Mouse (Mus musculus) right cerebral cortex, postnatal 36 days (tissue): ENCODE measurements around the gene Gpld1.

Source experiments
- DNase-seq, 2 experiments: peaks; one replicate each; pipeline ENCODE4 v3.0.0; 2022; ENCODE audit warnings: low spot score in 2 of 2, mixed read lengths in 1 of 2

Gene Gpld1

GRCm38 (mm10) chr13:25020540-25020892 is 77.6 kb downstream of the Gpld1 start:
- no peak for DNase-seq

- no peak for DNase-seq
Measured at GRCm38 (mm10) chr13:25022386-25022785, 79.4 kb downstream of the Gpld1 start.

- DNase-seq = no peak
Measured at GRCm38 (mm10) chr13:25023129-25023528, 80.2 kb downstream of the Gpld1 start.

GRCm38 (mm10) chr13:25024655-25025054 is 81.7 kb downstream of the Gpld1 start:
- no peak for DNase-seq

DNA sequence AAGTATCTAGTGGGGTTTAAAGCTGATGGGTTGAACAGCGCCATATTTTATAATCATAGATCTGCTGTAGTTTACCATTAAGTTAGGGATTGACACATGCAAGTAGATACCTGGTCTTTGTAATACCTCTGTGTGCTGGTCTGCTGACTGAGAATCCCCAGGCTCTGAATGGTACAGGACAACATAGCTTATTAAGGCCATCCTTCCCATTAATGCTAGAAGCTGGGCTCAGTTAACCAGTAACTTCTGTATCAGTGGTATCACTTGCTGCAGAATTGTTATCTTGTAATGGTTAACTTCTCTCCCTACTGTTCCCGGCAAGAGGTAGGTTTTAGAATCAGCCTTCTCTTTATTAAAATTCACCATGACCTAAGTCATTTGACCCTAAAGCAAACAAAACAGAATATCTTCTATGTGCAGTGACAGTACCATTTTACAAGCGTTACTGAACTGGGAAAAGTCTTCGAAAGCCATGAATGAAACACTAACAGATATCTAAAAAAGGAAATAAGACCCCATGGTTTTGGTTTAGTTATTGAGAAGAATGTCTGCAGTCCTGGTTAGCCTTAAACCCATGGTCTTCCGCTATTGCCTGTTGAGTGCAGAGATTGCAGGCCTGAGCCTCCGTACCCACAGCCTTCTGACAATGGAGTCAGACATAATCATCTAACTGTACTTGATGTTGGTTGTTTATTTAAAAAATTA is 83.6 kb downstream of the Gpld1 start:
- DNase-seq = no peak

DNA sequence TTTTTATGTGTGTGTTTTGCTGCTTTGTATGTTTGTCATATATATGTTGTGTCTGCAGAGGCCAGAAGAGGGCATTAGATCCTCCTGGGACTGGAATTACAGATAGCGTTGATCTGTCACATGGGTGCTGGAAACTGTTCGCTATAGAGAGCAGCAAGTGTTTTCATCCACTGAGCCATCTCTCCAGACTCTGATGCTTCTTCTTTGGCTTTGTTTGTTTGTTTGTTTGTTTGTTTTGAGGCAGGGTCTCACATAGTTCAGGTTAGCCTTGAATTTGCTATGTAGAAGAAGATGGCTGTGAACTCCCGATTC is 84.1 kb downstream of the Gpld1 start:
- no peak for DNase-seq

DNA sequence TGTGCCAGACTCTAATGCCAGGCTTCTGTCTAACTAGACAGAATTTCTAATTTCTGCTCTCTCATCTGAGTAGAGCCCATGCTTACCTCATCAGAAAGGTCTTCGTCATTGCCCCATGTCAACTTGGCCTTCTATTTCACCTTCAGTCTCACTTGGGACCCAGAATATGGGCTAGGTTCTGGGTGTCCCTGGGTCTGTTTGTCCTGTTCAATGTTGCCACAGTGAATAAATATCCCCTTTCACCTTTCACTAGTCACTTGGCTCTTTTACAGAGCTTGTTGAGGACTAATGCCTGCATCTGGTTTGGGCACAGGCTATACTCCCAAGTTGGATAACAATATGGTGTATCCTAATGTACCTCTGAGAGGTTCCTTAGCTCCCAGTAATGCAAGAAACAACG is 96.5 kb downstream of the Gpld1 start:
- DNase-seq = no peak
